Mouse (Mus musculus) olfactory bulb, adult 2 months (tissue): ENCODE results near the gene Dhrs1. TPM values are rescaled to one million over a fixed set of nuclear protein-coding genes. Genes with fewer than 3 reads are reported as not detected.

ENCODE experiments used
- H3K27ac ChIP-seq: fragments of 200-500 bp; 2 replicates; pipeline ENCODE4 v1.5.1; 2012; ENCODE audit warnings: low read depth, low read length; ENCODE audit not compliant: insufficient read depth
- H3K4me1 ChIP-seq: fragments of 200-500 bp; 2 replicates; pipeline ENCODE4 v1.6.1; 2012; ENCODE audit warnings: low read length; ENCODE audit not compliant: control insufficient read depth, insufficient read depth
- H3K4me3 ChIP-seq: fragments of 200-500 bp; 2 replicates; pipeline ENCODE4 v1.5.1; 2012; ENCODE audit warnings: mild to moderate bottlenecking, low read depth, low read length, moderate library complexity; ENCODE audit not compliant: insufficient read depth
- CTCF ChIP-seq: fragments of 200-500 bp; IDR thresholded peaks from 2 replicates; pipeline ENCODE4 v1.5.1; 2012; ENCODE audit warnings: low read depth, mild to moderate bottlenecking, low read length, moderate library complexity; ENCODE audit not compliant: insufficient read depth
- POLR2A ChIP-seq: fragments of 200-500 bp; IDR thresholded peaks from 2 replicates; pipeline ENCODE4 v1.6.1; 2012; ENCODE audit warnings: mild to moderate bottlenecking, low read depth, low read length, moderate library complexity; ENCODE audit not compliant: insufficient read depth
- WGBS: fragments of 180-500 bp; shearing (Covaris S2); methylation state at CpG from one replicate; pipeline ENCODE4 v1.1.7; 2018; 5-methylcytosine and 5-hydroxymethylcytosine counted together
- polyA plus RNA-seq: library from polyadenylated mRNA; stranded (reverse); fragments of >200 nt; gene quantifications from 2 replicates; pipeline ENCODE4 v1.2.4, GENCODE M21; 2012; ENCODE audit warnings: low replicate concordance; ENCODE audit not compliant: missing spikeins, insufficient read depth, insufficient read length

The Dhrs1 gene
- polyA plus RNA-seq, 1 experiment: not detected

GRCm38 (mm10) chr14:55757566-55757965 is 12.1 kb upstream of the Dhrs1 start:
- 82% methylated on average over 6 of the region's 6 CpGs for WGBS
- peaks cover 10% of the 10 kb centered on the region for H3K4me1 ChIP-seq
- TF ChIP-seq POLR2A: no peak
- no peak for TF ChIP-seq CTCF
- H3K4me3 ChIP-seq: no peak overlapping the region
- H3K27ac ChIP-seq: no peak overlapping the region

GRCm38 (mm10) chr14:55747051-55747847 is 1.8 kb upstream of the Dhrs1 start:
- Histone ChIP-seq H3K4me1 (peaks cover 12% of the 10 kb centered on the region), H3K27ac (no peak overlapping the region), H3K4me3 (no peak overlapping the region)
- 83% methylated on average over 10 of the region's 10 CpGs for WGBS
- TF ChIP-seq CTCF (no peak), POLR2A (no peak)

DNA sequence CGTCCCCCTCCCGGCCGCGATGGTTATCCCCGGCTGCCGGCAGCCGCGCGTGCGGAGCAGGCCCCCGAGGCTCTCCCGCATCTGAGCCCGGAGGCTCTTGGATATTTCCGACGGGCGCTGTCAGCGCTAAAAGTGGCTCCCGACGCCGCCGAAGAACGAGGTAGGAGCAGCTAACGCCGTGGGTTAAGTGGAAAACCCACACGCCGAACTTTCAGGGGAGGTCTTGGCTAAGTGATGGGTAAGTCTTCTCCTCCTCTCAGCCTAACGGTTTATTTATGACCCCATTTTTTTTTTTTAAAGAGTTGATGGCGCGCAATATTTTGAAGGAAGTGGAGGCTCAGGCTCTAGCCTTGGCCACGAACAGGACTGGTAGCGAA is 359 bp upstream of the Dhrs1 start:
- 0% methylated on average over 31 of the region's 31 CpGs for WGBS
- TF ChIP-seq POLR2A (no peak), CTCF (no peak)
- peaks cover 12% of the 10 kb centered on the region for H3K4me1 ChIP-seq

DNA sequence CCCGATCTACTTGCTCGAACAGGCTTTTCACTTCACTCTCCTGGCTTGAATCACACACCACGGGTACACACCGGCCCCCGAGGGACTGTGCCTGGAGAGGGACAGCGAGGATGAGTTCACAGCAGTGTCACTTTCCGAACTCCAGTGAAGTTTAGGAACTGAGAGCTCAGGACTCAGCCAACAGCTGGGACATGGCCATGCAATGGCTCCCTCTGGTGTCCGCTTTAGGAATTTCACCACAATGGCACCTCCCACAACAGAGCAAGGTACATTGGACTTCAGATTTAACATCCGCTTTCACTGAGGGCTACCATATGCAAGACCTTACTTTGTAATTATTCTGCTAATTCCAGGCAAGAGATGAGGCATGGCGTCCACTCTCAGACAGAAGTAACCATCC is 1.8 kb downstream of the Dhrs1 start:
- Histone ChIP-seq H3K4me1 (peaks cover 12% of the 10 kb centered on the region), H3K4me3 (no peak overlapping the region), H3K27ac (no peak overlapping the region)
- WGBS: 12% methylated on average over 10 of the region's 10 CpGs
- no peak for TF ChIP-seq POLR2A
- TF ChIP-seq CTCF: peak; percentile 72

More for the DNA sequence above, 359 bp upstream of the Dhrs1 start:
- peak overlapping the region; percentile 88 for H3K4me3 ChIP-seq
- H3K27ac ChIP-seq: no peak overlapping the region

- Histone ChIP-seq H3K27ac (no peak overlapping the region), H3K4me3 (no peak overlapping the region), H3K4me1 (no peaks in the 10 kb centered on the region)
- TF ChIP-seq POLR2A (no peak), CTCF (no peak)
- WGBS: 86% methylated on average over 9 of the region's 9 CpGs
These were observed 8.3 kb downstream of the Dhrs1 start for GRCm38 (mm10) chr14:55737086-55737687.

DNA sequence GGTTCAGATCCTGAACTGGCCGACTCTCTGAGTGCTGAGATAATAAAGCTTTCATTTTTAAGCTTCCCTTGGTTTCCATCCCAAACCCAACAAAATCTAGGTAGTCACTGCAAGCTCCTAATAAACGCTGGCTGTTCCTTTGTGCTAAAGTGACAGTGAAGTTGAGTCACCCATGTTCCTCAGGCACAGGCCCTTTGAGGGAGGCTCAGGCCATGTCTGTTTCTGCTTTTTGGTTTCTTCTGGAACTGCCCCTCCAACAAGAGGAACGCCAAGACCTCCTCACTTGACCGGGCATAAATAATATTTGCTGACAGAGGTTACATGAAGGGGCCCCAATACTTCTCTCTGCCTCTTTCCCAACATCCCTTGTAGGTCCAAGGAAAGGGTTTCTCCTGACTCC is 9.7 kb downstream of the Dhrs1 start:
- WGBS: 71% methylated on average over 4 of the region's 4 CpGs
- Histone ChIP-seq H3K4me3 (no peak overlapping the region), H3K27ac (no peak overlapping the region), H3K4me1 (no peaks in the 10 kb centered on the region)
- TF ChIP-seq POLR2A (no peak), CTCF (no peak)

DNA sequence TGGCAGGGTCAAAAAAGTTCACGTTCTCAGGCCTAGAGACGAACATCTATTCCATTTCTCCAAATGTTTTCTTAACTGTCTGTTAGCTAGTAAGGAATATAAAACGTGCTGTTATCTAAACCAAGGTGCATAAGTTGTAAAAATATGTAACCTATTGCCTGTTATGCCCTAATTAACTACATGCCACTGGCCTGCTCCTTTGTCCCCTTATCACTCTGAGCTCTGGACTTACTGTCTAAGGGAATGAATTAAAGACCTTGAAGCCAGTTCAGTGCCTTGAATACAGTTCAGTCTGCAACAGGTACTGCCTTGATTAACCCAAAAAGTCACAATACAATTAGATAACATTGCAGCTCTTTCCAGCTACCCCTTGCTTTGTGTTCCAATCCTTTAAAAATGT is 10.2 kb downstream of the Dhrs1 start:
- 67% methylated on average over 3 of the region's 3 CpGs for WGBS
- Histone ChIP-seq H3K4me1 (no peaks in the 10 kb centered on the region), H3K4me3 (no peak overlapping the region), H3K27ac (no peak overlapping the region)
- TF ChIP-seq CTCF (no peak), POLR2A (no peak)

DNA sequence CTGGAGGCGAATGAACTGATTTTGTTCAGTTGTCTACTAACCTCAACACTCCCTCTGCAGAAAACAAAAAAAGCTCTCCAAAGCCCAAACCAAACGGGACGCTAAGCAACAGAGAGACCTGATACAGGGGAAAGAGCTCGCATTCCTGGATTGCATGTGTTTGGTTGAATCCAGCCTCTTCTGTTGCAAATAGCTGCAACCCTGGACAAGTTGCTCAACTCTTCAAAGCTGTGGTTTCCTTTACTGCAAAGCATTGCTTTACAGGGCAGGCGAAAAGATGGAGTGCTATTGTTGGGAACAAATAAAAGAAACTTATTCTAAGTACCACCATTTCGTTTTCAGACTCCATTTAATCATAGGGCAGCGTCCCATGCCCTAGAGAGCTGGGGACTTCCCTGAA is 10.6 kb downstream of the Dhrs1 start:
- WGBS: 57% methylated on average over 7 of the region's 7 CpGs
- TF ChIP-seq CTCF (no peak), POLR2A (no peak)

DNA sequence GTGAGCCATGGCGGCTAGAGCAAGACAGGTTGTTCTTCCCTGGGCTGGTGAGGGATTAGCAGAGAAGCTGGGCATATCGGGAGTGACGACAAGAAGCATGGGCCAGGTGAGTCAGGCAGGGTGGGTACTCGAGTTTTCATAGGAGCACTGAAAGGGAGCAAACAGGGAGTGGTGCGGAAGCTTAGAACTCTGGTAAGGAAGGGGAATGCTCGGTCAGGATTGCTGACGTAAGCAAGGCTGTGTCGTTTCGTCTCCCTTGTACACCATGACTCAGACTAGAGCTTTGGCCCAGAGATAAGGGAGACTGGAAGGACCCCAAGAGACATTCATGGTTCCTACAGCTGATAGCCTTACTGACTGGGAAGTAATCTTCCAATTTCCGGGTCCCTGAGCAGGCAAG is 11.6 kb downstream of the Dhrs1 start:
- WGBS: 81% methylated on average over 10 of the region's 10 CpGs
- H3K4me3 ChIP-seq: no peak overlapping the region
- TF ChIP-seq CTCF (no peak), POLR2A (no peak)

More for the DNA sequence above, 10.6 kb downstream of the Dhrs1 start:
- no peaks in the 10 kb centered on the region for H3K4me1 ChIP-seq
- no peak overlapping the region for H3K4me3 ChIP-seq
- H3K27ac ChIP-seq: no peak overlapping the region

More for the DNA sequence above, 11.6 kb downstream of the Dhrs1 start:
- H3K27ac ChIP-seq: no peak overlapping the region
- no peaks in the 10 kb centered on the region for H3K4me1 ChIP-seq
